Mouse (Mus musculus): ENCODE measurements at regions not wholly inside any gene's neighbourhood (a gene's known extent, or its start where the extent isn't known, plus 50 kb on each side); places are given as distances from the start of the nearest gene placed in this dataset.

- in situ Hi-C loops (cut with MboI; ENCODE audit: low sequenced_read_pairs), result no loop called here
These were observed 252.2 kb downstream of the Barhl2 start for GRCm38 (mm10) chr5:106205724-106206123.

GRCm38 (mm10) chr5:106200631-106201030 is 257.3 kb downstream of the Barhl2 start:
- in situ Hi-C loops (cut with MboI; ENCODE audit: low sequenced_read_pairs), result no loop called here

GRCm38 (mm10) chr5:106199061-106199460 is 258.9 kb downstream of the Barhl2 start:
- in situ Hi-C loops (cut with MboI; ENCODE audit: low sequenced_read_pairs), result no loop called here

- in situ Hi-C loops (cut with MboI; ENCODE audit: low sequenced_read_pairs), result no loop called here
These were observed 266.8 kb downstream of the Barhl2 start for GRCm38 (mm10) chr5:106191141-106191540.

DNA sequence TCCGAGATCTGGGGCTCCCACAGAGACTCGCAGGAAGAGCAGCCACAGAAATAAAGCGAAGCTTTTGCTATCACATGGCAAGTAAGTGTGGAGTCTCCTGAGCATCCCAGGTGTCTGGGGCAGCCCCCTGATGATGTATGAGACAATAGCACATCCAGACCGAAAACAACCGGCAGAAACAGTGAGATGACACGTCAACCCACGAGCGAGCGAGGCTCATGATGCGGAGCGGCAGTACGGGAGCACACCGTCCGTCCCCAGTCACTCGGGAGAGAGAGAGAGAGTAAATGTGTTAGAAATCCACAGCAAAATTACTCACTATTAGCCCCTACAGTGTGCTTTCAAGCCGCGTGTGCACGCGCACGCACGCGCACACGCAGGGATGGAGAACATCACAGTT is 276.2 kb downstream of the Barhl2 start:
- in situ Hi-C loops (cut with MboI; ENCODE audit: low sequenced_read_pairs), result no loop called here

DNA sequence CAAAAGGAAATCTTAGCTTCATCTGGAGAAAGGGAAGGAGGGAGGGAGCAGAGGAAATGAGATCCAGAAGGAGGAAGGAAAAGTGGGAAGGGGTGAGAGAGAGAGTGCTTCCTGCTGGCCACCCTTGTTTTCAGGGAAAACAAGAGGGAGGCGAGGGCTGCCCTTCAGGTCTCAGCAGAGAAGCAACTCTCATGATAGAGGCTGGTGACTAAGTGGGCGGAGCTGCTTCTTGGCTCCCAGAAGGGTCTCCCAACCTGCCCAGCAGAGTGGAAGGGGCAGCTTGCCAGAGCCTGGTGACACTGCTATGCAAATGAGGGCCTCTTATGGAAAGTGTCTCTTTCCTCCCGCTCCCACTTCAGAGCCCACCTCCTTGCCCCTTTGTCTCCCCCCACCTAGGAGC is 285.8 kb downstream of the Barhl2 start:
- in situ Hi-C loops (cut with MboI; ENCODE audit: low sequenced_read_pairs), result no loop called here

- in situ Hi-C loops (cut with MboI; ENCODE audit: low sequenced_read_pairs), result no loop called here
These were observed 287.6 kb downstream of the Barhl2 start for GRCm38 (mm10) chr5:106170405-106170804.

DNA sequence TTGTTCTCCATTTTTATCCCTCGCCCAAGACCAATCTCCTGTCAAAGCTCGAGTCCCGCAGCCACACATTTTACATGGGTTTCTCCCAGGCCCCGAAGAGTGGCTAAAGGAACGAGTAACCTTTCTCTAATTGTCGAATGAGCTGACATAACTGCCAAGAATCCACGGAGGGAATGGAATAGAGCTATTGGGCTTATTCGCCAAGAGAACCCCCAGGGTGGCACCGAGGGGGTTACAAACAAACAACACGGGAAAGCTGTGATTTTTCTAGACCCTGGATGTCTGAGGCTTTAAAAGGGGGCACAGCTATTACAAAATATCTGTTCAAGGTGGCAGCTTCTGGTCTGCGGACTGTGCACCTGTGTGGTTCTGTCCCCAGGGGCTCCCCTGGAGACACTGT is 290.4 kb downstream of the Barhl2 start:
- in situ Hi-C loops (cut with MboI; ENCODE audit: low sequenced_read_pairs), result no loop called here

GRCm38 (mm10) chr5:106166266-106166665 is 289.9 kb downstream of the Zfp326 start:
- in situ Hi-C loops (cut with MboI; ENCODE audit: low sequenced_read_pairs), result no loop called here

- in situ Hi-C loops (cut with MboI; ENCODE audit: low sequenced_read_pairs), result no loop called here
These were observed 287.8 kb downstream of the Zfp326 start for GRCm38 (mm10) chr5:106164190-106164589.

DNA sequence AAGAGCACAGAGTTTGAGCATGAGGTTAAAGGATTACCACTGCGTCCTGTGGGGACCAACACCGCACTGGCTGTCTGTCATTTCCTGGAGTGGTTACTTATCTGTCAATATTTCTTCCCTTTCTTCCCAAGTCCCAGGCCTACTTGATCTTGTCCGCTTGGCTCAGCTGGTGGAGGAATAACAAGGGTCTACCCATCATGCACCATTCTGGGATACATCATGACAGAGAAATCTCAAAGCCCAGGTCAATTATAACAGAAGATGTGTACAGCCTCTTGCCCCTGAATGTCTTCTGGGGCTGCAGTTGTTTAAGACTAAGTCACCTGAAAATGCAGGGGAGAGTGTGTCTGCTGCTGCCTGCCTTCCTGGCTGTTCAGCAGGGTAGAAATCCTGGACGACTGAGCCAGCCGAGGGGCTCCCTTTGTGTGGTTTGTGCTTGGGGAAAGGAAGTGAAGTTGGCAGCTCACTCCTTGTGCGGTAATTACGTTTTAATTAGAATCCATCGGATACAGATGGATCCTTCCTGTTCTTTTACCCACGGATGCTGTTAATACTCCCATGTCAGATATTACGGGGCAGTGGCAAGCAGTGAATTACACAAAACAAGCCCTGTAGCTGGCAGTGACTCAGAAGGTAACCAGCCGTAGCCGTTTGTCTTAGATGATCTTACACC is 286.8 kb downstream of the Zfp326 start:
- in situ Hi-C loops (cut with MboI; ENCODE audit: low sequenced_read_pairs), result no loop called here

DNA sequence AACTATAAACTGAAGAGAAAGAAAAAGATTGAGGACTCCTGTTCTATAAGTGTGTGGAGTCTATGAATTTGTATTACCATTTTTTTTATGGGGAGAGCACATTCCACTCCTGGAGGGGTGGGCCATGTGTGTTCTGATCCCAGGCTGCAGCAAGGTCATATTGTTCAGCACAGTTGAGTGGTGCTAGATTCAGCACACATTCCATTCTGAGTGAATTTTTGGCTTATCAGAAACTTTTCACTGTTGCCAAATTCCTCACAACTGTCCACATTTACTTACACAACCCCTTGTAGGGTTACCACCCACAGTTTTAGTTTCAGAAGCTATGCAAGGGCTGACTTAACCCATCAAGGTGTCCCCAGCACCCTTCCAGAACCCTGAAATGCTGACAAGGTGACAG is 262.7 kb downstream of the Zfp326 start:
- in situ Hi-C loops (cut with MboI; ENCODE audit: low sequenced_read_pairs), result no loop called here

GRCm38 (mm10) chr5:106122928-106123327 is 246.6 kb downstream of the Zfp326 start:
- in situ Hi-C loops (cut with MboI; ENCODE audit: low sequenced_read_pairs), result no loop called here

DNA sequence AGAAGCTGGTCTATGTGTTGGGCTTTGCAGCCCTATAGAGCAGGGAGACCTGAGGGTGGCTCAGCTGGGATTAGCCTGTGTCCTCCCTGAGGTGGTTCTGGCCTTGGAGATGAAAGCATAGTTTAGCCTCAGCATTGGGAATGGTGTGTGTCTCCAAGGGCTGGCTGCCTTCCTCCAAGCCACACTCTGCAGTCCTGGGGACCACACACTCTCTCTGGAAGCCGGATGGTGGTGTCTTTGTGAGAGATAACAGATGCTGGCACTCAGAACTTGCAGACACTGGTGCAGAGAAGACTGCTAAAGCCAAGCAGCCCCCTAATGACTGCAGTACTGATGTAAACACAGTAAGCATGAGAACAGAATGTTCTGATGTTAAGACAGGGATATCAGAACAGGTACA is 243.2 kb downstream of the Zfp326 start:
- in situ Hi-C loops (cut with MboI; ENCODE audit: low sequenced_read_pairs), result no loop called here

DNA sequence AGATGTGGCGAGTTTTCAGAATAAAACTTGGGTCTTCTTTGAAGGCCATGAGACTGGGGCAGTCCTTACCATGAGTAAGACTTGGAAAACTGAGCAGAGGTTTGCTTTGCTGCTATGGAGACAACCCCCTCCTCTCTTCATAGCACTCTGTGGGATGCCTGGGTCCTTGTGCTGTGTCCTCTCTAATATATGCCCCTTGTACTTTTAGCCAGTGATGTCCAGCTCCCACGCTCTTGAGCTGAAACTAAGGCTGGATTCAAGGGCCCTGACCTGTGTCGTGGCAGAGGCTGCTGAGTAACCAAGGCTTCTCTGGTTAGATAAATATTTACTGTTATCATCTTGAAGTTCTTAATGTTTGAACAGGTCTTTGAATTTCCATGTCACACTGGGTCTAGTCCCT is 236.8 kb downstream of the Zfp326 start:
- in situ Hi-C loops (cut with MboI; ENCODE audit: low sequenced_read_pairs), result no loop called here

- in situ Hi-C loops (cut with MboI; ENCODE audit: low sequenced_read_pairs), result no loop called here
These were observed 232.2 kb downstream of the Zfp326 start for GRCm38 (mm10) chr5:106108474-106108971.

GRCm38 (mm10) chr5:106102255-106102654 is 225.9 kb downstream of the Zfp326 start:
- in situ Hi-C loops (cut with MboI; ENCODE audit: low sequenced_read_pairs), result no loop called here

DNA sequence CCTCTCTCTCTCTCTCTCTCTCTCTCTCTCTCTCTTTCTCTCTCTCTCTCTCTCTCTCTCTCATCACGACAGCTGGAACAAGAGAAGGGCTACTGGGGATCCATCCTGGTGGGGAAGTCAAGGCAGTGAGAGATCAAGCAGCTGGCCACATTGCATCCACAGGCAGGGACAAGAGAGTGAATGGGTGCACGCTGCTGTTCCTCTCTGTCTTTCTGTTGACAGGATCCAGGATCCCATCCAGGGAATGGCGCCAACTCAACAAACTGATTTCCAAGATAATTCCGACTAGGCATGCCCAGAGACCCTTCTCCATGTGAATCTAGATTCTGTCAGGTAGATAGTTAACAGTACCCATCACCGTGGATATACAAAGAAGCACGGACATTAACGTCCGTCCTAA is 222.5 kb downstream of the Zfp326 start:
- in situ Hi-C loops (cut with MboI; ENCODE audit: low sequenced_read_pairs), result no loop called here

- in situ Hi-C loops (cut with MboI; ENCODE audit: low sequenced_read_pairs), result no loop called here
These were observed 213.0 kb downstream of the Zfp326 start for GRCm38 (mm10) chr5:106089332-106089731.

DNA sequence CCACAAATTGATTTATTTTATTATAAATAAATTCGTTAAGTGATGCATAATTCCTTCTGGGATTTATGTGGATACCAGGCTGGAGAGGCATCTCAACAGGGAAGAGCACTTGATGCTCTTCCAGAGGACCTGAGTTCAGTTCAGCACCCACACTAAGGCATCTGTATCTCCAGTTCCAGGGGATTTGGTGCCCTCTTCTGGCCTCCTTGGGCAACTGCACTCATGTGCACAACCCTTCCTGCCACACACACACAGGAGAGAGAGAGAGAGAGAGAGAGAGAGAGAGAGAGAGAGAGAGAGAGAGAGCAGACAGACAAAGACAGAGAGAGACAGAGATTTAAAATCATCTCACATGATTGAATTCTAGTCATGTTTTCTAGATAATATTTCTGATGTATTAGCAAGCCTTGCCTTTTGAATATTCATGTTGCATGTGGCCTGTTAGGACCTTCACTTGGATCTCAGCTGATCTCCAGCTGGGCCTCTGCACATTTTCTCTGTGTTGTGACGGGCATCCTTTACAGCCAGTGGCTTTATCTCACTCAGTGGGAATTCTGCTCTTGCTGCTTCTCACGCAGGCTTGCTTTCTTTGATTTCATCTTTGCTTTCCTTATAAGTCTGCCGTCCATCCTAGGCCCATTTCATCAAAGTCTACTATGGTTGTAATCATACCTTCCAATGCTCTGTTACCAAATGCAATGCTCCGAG is 212.3 kb downstream of the Zfp326 start:
- in situ Hi-C loops (cut with MboI; ENCODE audit: low sequenced_read_pairs), result no loop called here

DNA sequence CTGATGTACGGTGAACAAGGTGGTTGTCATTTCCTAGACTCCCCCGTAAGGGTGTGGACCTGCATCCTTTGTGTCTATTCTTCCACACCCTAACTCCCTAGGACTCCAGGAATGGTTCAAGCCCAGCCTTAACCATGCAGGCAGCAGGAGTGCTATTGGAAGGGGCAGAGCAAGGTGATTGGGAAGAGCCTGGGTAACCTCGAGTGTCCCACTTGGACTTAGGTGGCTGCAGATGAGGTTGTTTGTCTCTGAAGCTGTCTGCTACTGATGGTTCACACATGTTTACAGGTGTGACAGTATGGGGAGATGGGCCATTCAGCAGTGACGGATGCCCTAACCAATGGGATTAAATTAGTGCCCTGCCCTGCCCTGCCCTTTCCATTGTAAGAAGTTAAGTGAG is 207.4 kb downstream of the Zfp326 start:
- in situ Hi-C loops (cut with MboI; ENCODE audit: low sequenced_read_pairs), result no loop called here

GRCm38 (mm10) chr5:106082891-106083290 is 206.5 kb downstream of the Zfp326 start:
- in situ Hi-C loops (cut with MboI; ENCODE audit: low sequenced_read_pairs), result no loop called here

All from CH12F3 (cell line).